Mouse (Mus musculus): ENCODE measurements around the gene Cox17. TPM values are rescaled to one million over a fixed set of nuclear protein-coding genes. Genes with fewer than 3 reads are reported as not detected.

Gene Cox17
- polyA plus RNA-seq, 1 experiment from 2014 or later = 147 TPM

GRCm38 (mm10) chr16:38365390-38365789 is 18.6 kb downstream of the Cox17 start:
- Histone ChIP-seq H3K27ac (no peak overlapping the region), H3K9ac (no peak overlapping the region), H3K27me3 (no peaks in the 10 kb centered on the region), H3K4me2 (no peak overlapping the region), H3K4me1 (peaks cover 1% of the 10 kb centered on the region; the same call in 1 of the 2 replicates), H3K4me3 (no peak overlapping the region), H3K36me3 (ENCODE audit: poor library complexity, severe bottlenecking) (no peaks in the 10 kb centered on the region), H3K9me3 (replicated peaks) (no peaks in the 10 kb centered on the region)
- ATAC-seq = no peak
- 77% methylated on average over 10 of the region's 10 CpGs for WGBS

GRCm38 (mm10) chr16:38366231-38366630 is 19.4 kb downstream of the Cox17 start:
- no peak overlapping the region for H3K9ac ChIP-seq

GRCm38 (mm10) chr16:38368336-38368735 is 21.5 kb downstream of the Cox17 start:
- H3K4me1 ChIP-seq = no peaks in the 10 kb centered on the region
- no peaks in the 10 kb centered on the region for H3K36me3 ChIP-seq (ENCODE audit: poor library complexity, severe bottlenecking)
- no peak overlapping the region for H3K4me3 ChIP-seq
- WGBS = 53% methylated on average over 10 of the region's 10 CpGs
- H3K9me3 ChIP-seq (replicated peaks) = no peaks in the 10 kb centered on the region
- no peaks in the 10 kb centered on the region for H3K27me3 ChIP-seq
- no peak overlapping the region for H3K9ac ChIP-seq
- H3K27ac ChIP-seq = no peak overlapping the region
- H3K4me2 ChIP-seq = no peak overlapping the region
- ATAC-seq = no peak

More at GRCm38 (mm10) chr16:38366231-38366630, 19.4 kb downstream of the Cox17 start:
- Histone ChIP-seq H3K9me3 (replicated peaks) (no peaks in the 10 kb centered on the region), H3K4me3 (no peak overlapping the region), H3K4me1 (no peaks in the 10 kb centered on the region), H3K4me2 (no peak overlapping the region), H3K27ac (no peak overlapping the region), H3K36me3 (ENCODE audit: poor library complexity, severe bottlenecking) (no peaks in the 10 kb centered on the region), H3K27me3 (no peaks in the 10 kb centered on the region)
- WGBS = 83% methylated on average over 4 of the region's 4 CpGs
- no peak for ATAC-seq

DNA sequence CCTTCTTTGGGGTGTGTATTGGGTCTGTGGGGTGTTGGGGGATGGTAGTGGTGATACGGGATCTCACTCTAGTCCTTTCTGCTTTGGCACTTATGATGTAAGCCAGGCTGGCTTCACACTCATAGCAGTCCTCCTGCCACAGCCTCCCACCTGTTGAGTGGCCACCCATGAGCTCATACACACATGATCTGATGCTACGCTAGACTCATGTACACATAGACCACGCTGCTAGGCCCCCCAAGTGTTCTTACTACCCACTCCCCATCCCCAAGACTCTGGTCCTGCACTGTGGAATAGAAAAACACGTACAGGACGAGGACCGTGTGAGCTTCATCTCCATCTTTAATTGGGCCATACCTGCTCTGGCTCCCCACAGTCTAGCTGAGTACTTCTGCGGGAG is 22.2 kb downstream of the Cox17 start:
- Histone ChIP-seq H3K27ac (no peak overlapping the region), H3K4me3 (no peak overlapping the region), H3K27me3 (no peaks in the 10 kb centered on the region), H3K4me1 (no peaks in the 10 kb centered on the region), H3K9ac (no peak overlapping the region), H3K9me3 (replicated peaks) (no peaks in the 10 kb centered on the region), H3K36me3 (ENCODE audit: poor library complexity, severe bottlenecking) (no peaks in the 10 kb centered on the region), H3K4me2 (no peak overlapping the region)
- WGBS = 83% methylated on average over 7 of the region's 7 CpGs
- no peak for ATAC-seq

DNA sequence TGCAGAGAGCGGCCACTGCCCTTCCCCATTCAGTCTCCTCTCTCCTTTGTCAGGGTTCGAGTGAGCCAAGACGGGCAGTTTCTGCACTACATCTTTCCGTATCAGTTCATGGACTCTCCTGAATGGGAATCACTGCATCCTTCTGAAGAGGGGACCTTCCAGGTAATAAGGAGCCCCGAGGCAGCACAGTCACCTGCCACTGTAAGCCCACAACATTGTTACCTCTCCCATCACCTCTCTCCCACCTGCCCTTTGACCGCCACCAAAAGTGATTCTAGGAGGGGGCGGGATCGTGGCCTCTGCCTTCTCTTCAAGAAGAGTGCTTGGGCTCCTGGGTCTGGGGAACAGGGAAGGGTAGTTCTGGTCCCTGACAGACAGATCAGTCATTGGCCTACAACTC is 22.6 kb downstream of the Cox17 start:
- H3K27ac ChIP-seq = no peak overlapping the region
- WGBS = 87% methylated on average over 8 of the region's 8 CpGs

GRCm38 (mm10) chr16:38369992-38370484 is 23.2 kb downstream of the Cox17 start:
- Histone ChIP-seq H3K9ac (no peak overlapping the region), H3K36me3 (ENCODE audit: poor library complexity, severe bottlenecking) (no peaks in the 10 kb centered on the region), H3K9me3 (replicated peaks) (no peaks in the 10 kb centered on the region), H3K4me2 (no peak overlapping the region), H3K4me1 (no peaks in the 10 kb centered on the region), H3K27ac (no peak overlapping the region), H3K4me3 (no peak overlapping the region), H3K27me3 (no peaks in the 10 kb centered on the region)
- 86% methylated on average over 4 of the region's 4 CpGs for WGBS
- ATAC-seq = no peak

More for the DNA sequence above, 22.6 kb downstream of the Cox17 start:
- ATAC-seq = no peak
- no peaks in the 10 kb centered on the region for H3K4me1 ChIP-seq
- H3K9me3 ChIP-seq (replicated peaks) = no peaks in the 10 kb centered on the region
- no peak overlapping the region for H3K4me3 ChIP-seq
- H3K9ac ChIP-seq = no peak overlapping the region
- no peaks in the 10 kb centered on the region for H3K36me3 ChIP-seq (ENCODE audit: poor library complexity, severe bottlenecking)
- H3K4me2 ChIP-seq = no peak overlapping the region
- H3K27me3 ChIP-seq = no peaks in the 10 kb centered on the region

DNA sequence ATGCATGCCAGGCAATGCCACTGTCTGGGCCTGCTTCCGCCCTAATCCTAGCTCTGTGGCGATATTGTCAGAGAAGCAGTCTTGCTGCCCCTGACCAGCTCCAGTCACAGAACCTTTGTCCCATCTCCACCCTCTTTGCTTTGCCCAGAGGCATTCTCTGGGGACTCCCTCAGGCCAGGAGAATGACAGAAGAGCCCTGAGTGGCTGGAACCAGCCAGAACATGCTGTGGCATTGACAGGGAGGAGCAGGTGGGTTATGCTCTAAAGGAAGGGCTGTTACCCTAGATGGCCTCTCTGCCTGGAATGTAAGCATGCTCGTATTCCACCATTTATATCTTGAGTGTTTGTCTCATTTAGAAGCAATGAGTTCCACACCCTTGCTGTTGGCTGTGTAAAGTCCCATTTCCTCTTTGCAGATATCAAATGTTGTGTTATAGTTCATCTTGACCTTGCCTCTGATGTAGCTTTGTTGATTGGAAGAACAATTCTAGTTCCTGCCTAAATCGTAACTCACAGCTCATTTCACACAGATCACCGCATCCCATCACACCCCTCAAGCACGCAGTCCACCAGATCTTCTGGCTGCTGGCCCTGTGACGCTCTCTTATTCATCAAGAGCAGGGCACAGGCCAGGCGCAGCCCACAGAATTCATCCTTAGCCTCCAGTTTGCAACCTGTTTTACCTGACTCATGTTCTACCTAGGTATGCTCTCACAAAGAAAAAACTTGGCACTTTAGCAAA is 24.0 kb downstream of the Cox17 start:
- Histone ChIP-seq H3K27me3 (no peaks in the 10 kb centered on the region), H3K9me3 (replicated peaks) (no peaks in the 10 kb centered on the region), H3K36me3 (ENCODE audit: poor library complexity, severe bottlenecking) (no peaks in the 10 kb centered on the region), H3K9ac (no peak overlapping the region), H3K27ac (no peak overlapping the region), H3K4me2 (no peak overlapping the region), H3K4me1 (0 out of 2 replicates have a peak, but pooled peaks cover under 1% of the 10 kb centered on the region), H3K4me3 (no peak overlapping the region)
- WGBS = 83% methylated on average over 8 of the region's 8 CpGs
- ATAC-seq = no peak

- H3K4me3 ChIP-seq = no peak overlapping the region
- H3K9me3 ChIP-seq (replicated peaks) = no peaks in the 10 kb centered on the region
- no peaks in the 10 kb centered on the region for H3K36me3 ChIP-seq (ENCODE audit: poor library complexity, severe bottlenecking)
- peaks cover 6% of the 10 kb centered on the region; the same call in 1 of the 2 replicates for H3K4me1 ChIP-seq
- no peak overlapping the region for H3K27ac ChIP-seq
- ATAC-seq = no peak
- WGBS = 87% methylated on average over 15 of the region's 15 CpGs
- H3K4me2 ChIP-seq = no peak overlapping the region
- H3K9ac ChIP-seq = no peak overlapping the region
- no peaks in the 10 kb centered on the region for H3K27me3 ChIP-seq
These were observed 25.0 kb downstream of the Cox17 start for GRCm38 (mm10) chr16:38371705-38372296.

DNA sequence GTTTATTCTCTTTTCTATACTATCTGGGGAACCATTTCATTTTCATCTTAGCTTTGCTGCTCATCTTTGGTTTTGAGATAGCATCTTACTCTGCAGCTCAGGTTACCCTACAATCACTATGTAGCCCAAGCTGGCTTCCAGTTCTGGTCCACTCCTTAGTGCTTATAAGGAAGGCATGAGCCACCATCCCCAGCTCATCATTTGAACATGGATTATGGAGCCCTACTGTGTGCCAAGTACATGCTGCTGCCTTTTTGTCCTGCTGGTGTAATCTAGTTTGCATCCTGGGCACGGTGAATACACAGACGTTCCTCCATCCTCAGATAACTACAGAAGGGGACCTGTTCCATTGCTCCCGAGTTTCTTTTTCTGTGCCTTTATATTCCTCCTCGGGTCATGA is 26.1 kb downstream of the Cox17 start:
- peaks cover 6% of the 10 kb centered on the region; the same call in 1 of the 2 replicates for H3K4me1 ChIP-seq
- ATAC-seq = no peak
- 90% methylated on average over 4 of the region's 4 CpGs for WGBS
- H3K4me2 ChIP-seq = no peak overlapping the region
- no peaks in the 10 kb centered on the region for H3K27me3 ChIP-seq
- no peak overlapping the region for H3K27ac ChIP-seq
- H3K9ac ChIP-seq = no peak overlapping the region
- no peaks in the 10 kb centered on the region for H3K36me3 ChIP-seq (ENCODE audit: poor library complexity, severe bottlenecking)
- H3K4me3 ChIP-seq = no peak overlapping the region
- H3K9me3 ChIP-seq (replicated peaks) = no peaks in the 10 kb centered on the region

GRCm38 (mm10) chr16:38373439-38373838 is 26.6 kb downstream of the Cox17 start:
- H3K27me3 ChIP-seq = no peaks in the 10 kb centered on the region
- 80% methylated on average over 10 of the region's 10 CpGs for whole genome bisulfite sequencing
- peaks cover 6% of the 10 kb centered on the region; the same call in 1 of the 2 replicates for H3K4me1 ChIP-seq
- H3K4me3 ChIP-seq = no peak overlapping the region
- no peak overlapping the region for H3K9ac ChIP-seq
- ATAC-seq = no peak
- no peak overlapping the region for H3K27ac ChIP-seq
- H3K4me2 ChIP-seq = no peak overlapping the region
- no peaks in the 10 kb centered on the region for H3K36me3 ChIP-seq (ENCODE audit: poor library complexity, severe bottlenecking)
- no peaks in the 10 kb centered on the region for H3K9me3 ChIP-seq (replicated peaks)

- Histone ChIP-seq H3K4me2 (no peak overlapping the region; the same call in 1 of the 2 replicates), H3K4me1 (peaks cover 6% of the 10 kb centered on the region; the same call in 1 of the 2 replicates), H3K36me3 (ENCODE audit: poor library complexity, severe bottlenecking) (no peaks in the 10 kb centered on the region), H3K4me3 (no peak overlapping the region), H3K27me3 (no peaks in the 10 kb centered on the region), H3K9me3 (replicated peaks) (no peaks in the 10 kb centered on the region), H3K27ac (no peak overlapping the region), H3K9ac (no peak overlapping the region)
- 84% methylated on average over 16 of the region's 16 CpGs for WGBS
- ATAC-seq = no peak
These were observed 27.1 kb downstream of the Cox17 start for GRCm38 (mm10) chr16:38373941-38374340.

GRCm38 (mm10) chr16:38374379-38375140 is 27.8 kb downstream of the Cox17 start:
- Histone ChIP-seq H3K36me3 (ENCODE audit: poor library complexity, severe bottlenecking) (no peaks in the 10 kb centered on the region), H3K4me3 (no peak overlapping the region), H3K4me1 (peaks cover 6% of the 10 kb centered on the region; the same call in 1 of the 2 replicates), H3K9ac (no peak overlapping the region), H3K27ac (no peak overlapping the region), H3K27me3 (no peaks in the 10 kb centered on the region), H3K4me2 (no peak overlapping the region; the same call in 1 of the 2 replicates), H3K9me3 (replicated peaks) (no peaks in the 10 kb centered on the region)
- WGBS = 84% methylated on average over 10 of the region's 10 CpGs
- ATAC-seq = no peak
